Comparison of ENCODE assay signal across 14 mouse cellular contexts in genomic region chr9:21977331-21977730, GRCm38 (mm10). TPM values are rescaled to one million over a fixed set of nuclear protein-coding genes. Genes with fewer than 3 reads are reported as not detected.
A peak's percentile ranks its signal among the peaks of the same experiment; 100 is the strongest.
DNase-seq lines count a peak whose midpoint lies in the region; ATAC-seq and TF ChIP-seq lines count a peak whose summit lies in the region.
"Had no signal": no experiment of that assay in that cellular context is flagged by ENCODE, and none has a peak within 500 bp of the region (broad histone marks: within the 10 kb centered on the region; RNA-seq: fewer than 3 reads in every experiment).

No protein-coding gene starts in this region.

- H3K9ac ChIP-seq in forebrain, embryonic 14.5 days (ENCODE audit: low read length) = no peak overlapping the region
- H3K9ac ChIP-seq in forebrain, embryonic 12.5 days = no peak overlapping the region
- H3K9ac ChIP-seq: embryonic facial prominence, embryonic 12.5 days; heart, embryonic 13.5 days had no signal

- H3K4me2 ChIP-seq in forebrain, embryonic 14.5 days (ENCODE audit: low read length) = no peak overlapping the region
- H3K4me2 ChIP-seq in forebrain, embryonic 12.5 days = no peak overlapping the region
- H3K4me2 ChIP-seq: embryonic facial prominence, embryonic 12.5 days; heart, embryonic 13.5 days had no signal

- peaks cover 10% of the 10 kb centered on the region for H3K4me1 ChIP-seq in cerebellum, adult 2 months (ENCODE audit: control insufficient read depth, insufficient read depth, low read length)
- H3K4me1 ChIP-seq in forebrain, embryonic 14.5 days (ENCODE audit: control insufficient read depth, insufficient read depth, low read length) = no peaks in the 10 kb centered on the region
- no peaks in the 10 kb centered on the region for H3K4me1 ChIP-seq in forebrain, embryonic 12.5 days
- H3K4me1 ChIP-seq: embryonic facial prominence, embryonic 12.5 days; heart, embryonic 13.5 days had no signal

- ATAC-seq in forebrain, embryonic 14.5 days = peak; percentile 37; the same call in 1 of the 2 replicates
- ATAC-seq in forebrain, embryonic 12.5 days (ENCODE audit: low FRiP score) = no peak
- ATAC-seq: hindbrain, embryonic 16.5 days had no signal

- TF ChIP-seq CTCF in cerebellum, adult 2 months (IDR thresholded peaks at IDR 0.05; ENCODE audit: borderline replicate concordance, insufficient read depth, low read depth, low read length) = no peak

- peak; percentile 83 for DNase-seq in cerebellum, postnatal 14 days
- DNase-seq in cerebellum, adult 2 months = no peak
- DNase-seq in forebrain, embryonic 14.5 days (ENCODE audit: low spot score) = no peak
- DNase-seq in right cerebral cortex, postnatal 14 days = peak; percentile 29
- DNase-seq in right cerebral cortex, postnatal 25 days = no peak
- DNase-seq in urinary bladder, postnatal 10 days (ENCODE audit: low spot score) = no peak
- DNase-seq: cerebellum, adult 11-12 months; gastrocnemius, postnatal 36 days; heart, adult 11 months; kidney, adult 11 months had no signal

- H3K27me3 ChIP-seq in cerebellum, adult 2 months (ENCODE audit: control insufficient read depth, insufficient read depth, low read length) = no peaks in the 10 kb centered on the region
- H3K27me3 ChIP-seq in forebrain, embryonic 14.5 days (replicated peaks; ENCODE audit: control insufficient read depth, insufficient read depth, low read length) = no peaks in the 10 kb centered on the region
- no peaks in the 10 kb centered on the region for H3K27me3 ChIP-seq in forebrain, embryonic 12.5 days
- H3K27me3 ChIP-seq: embryonic facial prominence, embryonic 12.5 days had no signal

- no peak overlapping the region for H3K27ac ChIP-seq in cerebellum, adult 2 months (ENCODE audit: insufficient read depth, low read length)
- no peak overlapping the region for H3K27ac ChIP-seq in forebrain, embryonic 14.5 days (ENCODE audit: low read depth, low read length)
- no peak overlapping the region for H3K27ac ChIP-seq in forebrain, embryonic 12.5 days
- H3K27ac ChIP-seq: embryonic facial prominence, embryonic 12.5 days; heart, embryonic 13.5 days had no signal

- no peak overlapping the region for H3K4me3 ChIP-seq in cerebellum, adult 2 months (replicated peaks; ENCODE audit: insufficient read depth, low read depth, low read length)
- H3K4me3 ChIP-seq in forebrain, embryonic 14.5 days (ENCODE audit: low read depth, low read length) = no peak overlapping the region
- H3K4me3 ChIP-seq in forebrain, embryonic 12.5 days (replicated peaks) = no peak overlapping the region
- H3K4me3 ChIP-seq: embryonic facial prominence, embryonic 12.5 days; heart, embryonic 13.5 days had no signal

- no peak for TF ChIP-seq POLR2A in cerebellum, adult 2 months (IDR thresholded peaks at IDR 0.05; ENCODE audit: borderline replicate concordance, insufficient read depth, low read length)

- no peaks in the 10 kb centered on the region for H3K9me3 ChIP-seq in forebrain, embryonic 14.5 days (replicated peaks; ENCODE audit: control insufficient read depth, low read length)
- no peaks in the 10 kb centered on the region for H3K9me3 ChIP-seq in forebrain, embryonic 12.5 days
- H3K9me3 ChIP-seq: embryonic facial prominence, embryonic 12.5 days; heart, embryonic 13.5 days had no signal

- 13% methylated on average over 5 of the region's 5 CpGs for WGBS in cerebellum, adult 2 months
- 77% methylated on average over 5 of the region's 5 CpGs for WGBS in forebrain, embryonic 14.5 days
- 91% methylated on average over 5 of the region's 5 CpGs for WGBS in forebrain, embryonic 12.5 days

- no peaks in the 10 kb centered on the region for H3K36me3 ChIP-seq in forebrain, embryonic 14.5 days (ENCODE audit: control insufficient read depth, insufficient read depth, low read length)
- no peaks in the 10 kb centered on the region for H3K36me3 ChIP-seq in forebrain, embryonic 12.5 days (replicated peaks)
- H3K36me3 ChIP-seq: embryonic facial prominence, embryonic 12.5 days; heart, embryonic 13.5 days had no signal

RNA-seq across cellular contexts. Expression of gene Rgl3, which starts 11.9 kb away (rescaled TPM):
- 67.6 and 83.3 TPM in 2 replicates for polyA plus RNA-seq in cerebellum, adult 2 months (2012; rRNA removed)
- polyA plus RNA-seq in forebrain, embryonic 14.5 days (2014; fragmentation: Nextera tagmentation; extraction: Ambion mirVana) = 1.3 TPM in 2 replicates
- 2.1 and 3.4 TPM in 2 replicates for polyA plus RNA-seq in forebrain, embryonic 12.5 days (2016; fragmentation: Nextera tagmentation; extraction: Ambion mirVana)

RNA-seq across cellular contexts. Expression of gene Epor, which starts 14.0 kb away (rescaled TPM):
- 9.2 and 10.4 TPM in 2 replicates for polyA plus RNA-seq in cerebellum, adult 2 months (2012; rRNA removed)
- 1.3 and 2.2 TPM in 2 replicates for polyA plus RNA-seq in forebrain, embryonic 14.5 days (2014; fragmentation: Nextera tagmentation; extraction: Ambion mirVana)
- 2.0 and 4.1 TPM in 2 replicates for polyA plus RNA-seq in forebrain, embryonic 12.5 days (2016; fragmentation: Nextera tagmentation; extraction: Ambion mirVana)

RNA-seq across cellular contexts. Expression of gene Swsap1, which starts 21.8 kb away (rescaled TPM):
- 12.2 and 12.8 TPM in 2 replicates for polyA plus RNA-seq in cerebellum, adult 2 months (2012; rRNA removed)
- polyA plus RNA-seq in forebrain, embryonic 14.5 days (2014; fragmentation: Nextera tagmentation; extraction: Ambion mirVana) = 19.8 and 23.6 TPM in 2 replicates
- 7.4 and 9.5 TPM in 2 replicates for polyA plus RNA-seq in forebrain, embryonic 12.5 days (2016; fragmentation: Nextera tagmentation; extraction: Ambion mirVana)

RNA-seq across cellular contexts. Expression of gene Ccdc151, which starts 25.1 kb away (rescaled TPM):
- polyA plus RNA-seq in cerebellum, adult 2 months (2012; rRNA removed) = 2.4 and 2.7 TPM in 2 replicates
- 4.5 and 4.8 TPM in 2 replicates for polyA plus RNA-seq in forebrain, embryonic 14.5 days (2014; fragmentation: Nextera tagmentation; extraction: Ambion mirVana)
- 5.0 and 5.3 TPM in 2 replicates for polyA plus RNA-seq in forebrain, embryonic 12.5 days (2016; fragmentation: Nextera tagmentation; extraction: Ambion mirVana)

RNA-seq across cellular contexts. Expression of gene Prkcsh, which starts 25.3 kb away (rescaled TPM):
- polyA plus RNA-seq in cerebellum, adult 2 months (2012; rRNA removed) = 91.3 and 95.3 TPM in 2 replicates
- 57.1 and 67.9 TPM in 2 replicates for polyA plus RNA-seq in forebrain, embryonic 14.5 days (2014; fragmentation: Nextera tagmentation; extraction: Ambion mirVana)
- 88.5 and 95.0 TPM in 2 replicates for polyA plus RNA-seq in forebrain, embryonic 12.5 days (2016; fragmentation: Nextera tagmentation; extraction: Ambion mirVana)

Comparison
In these comparisons a context has a peak if more than half of its experiments do, and no peak if none do; other contexts are left out.
1. DNase-seq: peak in cerebellum, postnatal 14 days (2 of 2) and right cerebral cortex, postnatal 14 days (single experiment); none in cerebellum, adult 2 months (0 of 2), forebrain, embryonic 14.5 days (single experiment), right cerebral cortex, postnatal 25 days (single experiment) and urinary bladder, postnatal 10 days (single experiment).
2. RNA of gene Rgl3, which starts 11.9 kb away (polyA plus RNA-seq): 67.6 to 83.3 TPM in cerebellum, adult 2 months; 2.1 to 3.4 TPM in forebrain, embryonic 12.5 days and 1.3 TPM in forebrain, embryonic 14.5 days; every median in the first group is over 10 times any median in the second.